Mouse (Mus musculus): ENCODE measurements around the gene U2af1l4. TPM values are rescaled to one million over a fixed set of nuclear protein-coding genes. Genes with fewer than 3 reads are reported as not detected.

The U2af1l4 gene
- polyA plus RNA-seq, 1 experiment from 2014 or later, result 90.7 TPM

DNA sequence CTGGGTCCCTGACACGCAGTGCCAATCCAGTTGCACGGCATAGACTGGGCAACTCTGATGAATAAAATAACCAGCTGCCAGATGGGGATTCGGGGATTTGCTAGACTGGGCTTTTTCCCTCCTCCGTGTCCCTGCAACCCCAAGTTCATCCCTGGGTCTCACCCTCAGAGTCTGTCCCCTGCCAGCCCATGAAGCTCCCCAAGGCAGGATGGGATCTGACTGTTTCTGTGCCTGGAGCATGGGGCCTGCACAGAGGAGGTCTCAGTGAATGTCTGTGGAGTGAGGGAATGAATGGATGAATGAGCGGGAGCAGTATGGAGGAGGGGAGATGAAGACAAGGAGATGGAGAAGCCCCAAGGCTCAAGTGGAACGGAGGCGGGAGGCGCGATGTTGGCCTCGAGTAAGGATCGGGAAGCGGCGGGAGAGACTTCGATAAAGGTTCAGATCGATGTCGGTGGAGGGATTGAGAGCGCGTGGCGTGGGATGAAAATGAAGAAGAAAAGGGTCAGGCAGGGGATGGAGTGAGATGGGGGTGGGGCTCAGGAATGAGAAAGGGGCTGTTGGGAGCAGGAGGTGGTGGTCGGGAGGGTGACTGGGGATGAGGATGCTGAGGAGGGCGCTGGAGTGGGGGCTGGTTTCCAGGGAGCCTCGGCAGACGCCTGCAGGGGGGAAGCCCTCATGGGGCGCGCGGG lies 29.0 kb upstream of the U2af1l4 start:
- 1% methylated on average over 24 of the region's 26 CpGs for WGBS
- Histone ChIP-seq H3K27me3 (replicated peaks) (no peaks in the 10 kb centered on the region), H3K4me2 (peak overlapping the region; percentile 82), H3K4me3 (peak overlapping the region; percentile 70), H3K9ac (peak overlapping the region; percentile 76), H3K9me3 (no peaks in the 10 kb centered on the region), H3K4me1 (peaks cover 38% of the 10 kb centered on the region), H3K36me3 (replicated peaks) (peaks cover 29% of the 10 kb centered on the region), H3K27ac (peak overlapping the region; percentile 96)
- peak; percentile 46 for ATAC-seq (replicated peaks)

DNA sequence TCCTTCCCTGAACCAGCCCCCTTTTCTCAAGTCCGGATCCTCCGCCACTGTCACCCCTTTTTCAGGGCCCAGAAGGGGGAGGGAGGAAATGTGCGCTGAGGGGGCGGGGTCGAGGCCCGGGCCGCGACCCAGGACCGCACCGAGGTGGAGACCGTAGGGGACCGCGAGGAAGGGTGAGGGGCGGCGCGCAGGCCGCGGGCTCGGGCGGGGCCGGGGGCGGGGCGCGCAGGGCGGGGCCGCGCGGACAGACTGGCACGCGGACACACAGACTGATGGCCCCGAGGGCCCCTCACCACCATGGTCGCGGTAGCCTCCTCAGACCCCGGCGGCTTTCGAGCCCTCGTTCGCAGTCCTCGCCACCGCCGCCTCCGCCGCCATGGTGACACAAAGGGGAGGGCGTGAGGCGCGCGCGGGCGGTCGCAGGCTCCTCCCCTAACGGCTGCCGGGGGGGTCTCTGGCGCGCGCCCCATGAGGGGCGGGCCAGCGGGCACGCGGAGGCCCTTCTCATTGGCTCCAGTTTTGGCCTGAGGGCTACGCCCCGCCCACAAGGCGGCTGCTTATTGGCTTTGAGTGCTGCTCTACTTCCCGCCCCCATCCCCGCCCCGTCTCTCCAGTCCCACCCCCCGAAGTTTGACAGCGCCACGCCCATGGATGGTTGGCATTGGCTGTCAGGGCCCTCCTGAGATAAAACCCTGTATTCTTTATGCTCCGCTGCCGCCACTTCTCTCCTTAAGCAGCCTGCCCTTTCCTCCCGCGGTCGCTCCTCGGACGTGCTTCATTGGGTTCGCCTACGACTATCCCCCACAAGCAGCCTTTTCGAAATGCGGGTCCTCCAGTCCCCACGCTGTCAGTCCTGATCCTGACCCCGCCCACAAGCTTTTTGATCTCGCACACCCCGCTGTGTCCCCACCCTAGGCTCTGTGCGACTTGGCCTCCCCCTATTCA lies 28.2 kb upstream of the U2af1l4 start, which contains the start of gene Arhgap33:
Gene Arhgap33 (minus strand): TSS at position 428 of the 945 bp plus-strand sequence.
- H3K4me3 ChIP-seq, result peak within 1 kb of the TSS; percentile 70
- H3K9ac ChIP-seq, result peak within 1 kb of the TSS; percentile 76
- H3K27ac ChIP-seq, result peak within 1 kb of the TSS; percentile 96
- H3K4me2 ChIP-seq, result peak within 1 kb of the TSS; percentile 82
- no peaks in the 10 kb centered on the region for H3K9me3 ChIP-seq
- WGBS, result under 1% methylated on average over 80 of the region's 84 CpGs
- H3K36me3 ChIP-seq (replicated peaks), result peaks cover 21% of the 10 kb centered on the region
- peaks cover 38% of the 10 kb centered on the region for H3K4me1 ChIP-seq
- no peaks in the 10 kb centered on the region for H3K27me3 ChIP-seq (replicated peaks)
- peak; percentile 92 for ATAC-seq (replicated peaks)

DNA sequence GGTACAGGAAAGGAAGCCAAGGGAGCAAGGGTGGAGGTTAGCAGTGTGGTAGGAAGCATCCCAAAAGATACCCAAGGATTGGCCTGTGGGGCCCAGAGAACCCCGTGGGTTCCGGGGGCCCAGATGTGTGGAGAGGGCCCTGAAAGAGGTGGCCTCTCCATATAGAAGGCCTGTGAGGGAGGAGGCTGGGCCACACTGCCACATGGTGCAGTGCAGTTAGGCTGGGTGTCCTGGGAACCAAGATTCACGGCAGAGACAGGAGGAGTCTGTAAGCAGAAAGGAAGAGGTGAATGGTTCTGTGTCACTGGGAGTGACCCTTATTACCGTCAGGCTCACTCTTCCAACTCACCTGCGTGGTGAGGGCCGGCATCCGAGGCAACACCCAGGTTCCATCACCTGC lies 22.5 kb upstream of the U2af1l4 start:
- H3K4me3 ChIP-seq, result no peak overlapping the region
- H3K9ac ChIP-seq, result no peak overlapping the region
- ATAC-seq (replicated peaks), result no peak
- H3K4me2 ChIP-seq, result no peak overlapping the region
- no peaks in the 10 kb centered on the region for H3K27me3 ChIP-seq (replicated peaks)
- peaks cover 5% of the 10 kb centered on the region; the same call in 1 of the 2 replicates for H3K36me3 ChIP-seq (replicated peaks)
- H3K4me1 ChIP-seq, result peaks cover 6% of the 10 kb centered on the region
- no peak overlapping the region for H3K27ac ChIP-seq
- WGBS, result 94% methylated on average over 7 of the region's 7 CpGs
- H3K9me3 ChIP-seq, result no peaks in the 10 kb centered on the region

DNA sequence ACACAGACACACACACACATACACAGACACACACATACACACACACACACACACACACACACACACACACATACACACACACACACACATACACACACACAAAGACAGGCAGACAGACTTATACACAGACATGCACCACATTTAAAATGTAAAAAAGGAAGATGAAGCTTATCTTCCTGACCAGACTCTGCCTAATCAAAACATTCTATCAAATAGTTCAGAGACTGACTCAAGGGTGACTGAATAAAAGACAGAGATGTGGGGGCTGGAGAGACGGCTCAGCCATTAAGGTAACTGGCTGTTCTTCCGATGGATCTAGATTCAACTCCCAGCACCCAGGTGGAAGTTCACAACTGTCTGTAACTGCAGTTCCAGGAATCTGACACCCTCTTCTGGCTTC lies 18.8 kb upstream of the U2af1l4 start:
- Histone ChIP-seq H3K27me3 (replicated peaks) (no peaks in the 10 kb centered on the region), H3K9me3 (no peaks in the 10 kb centered on the region), H3K36me3 (replicated peaks) (peaks cover 5% of the 10 kb centered on the region; the same call in 1 of the 2 replicates), H3K4me2 (no peak overlapping the region), H3K4me3 (no peak overlapping the region), H3K9ac (no peak overlapping the region), H3K27ac (no peak overlapping the region), H3K4me1 (no peaks in the 10 kb centered on the region)
- ATAC-seq (replicated peaks), result no peak
- WGBS, result 93% methylated on average over 2 of the region's 2 CpGs

DNA sequence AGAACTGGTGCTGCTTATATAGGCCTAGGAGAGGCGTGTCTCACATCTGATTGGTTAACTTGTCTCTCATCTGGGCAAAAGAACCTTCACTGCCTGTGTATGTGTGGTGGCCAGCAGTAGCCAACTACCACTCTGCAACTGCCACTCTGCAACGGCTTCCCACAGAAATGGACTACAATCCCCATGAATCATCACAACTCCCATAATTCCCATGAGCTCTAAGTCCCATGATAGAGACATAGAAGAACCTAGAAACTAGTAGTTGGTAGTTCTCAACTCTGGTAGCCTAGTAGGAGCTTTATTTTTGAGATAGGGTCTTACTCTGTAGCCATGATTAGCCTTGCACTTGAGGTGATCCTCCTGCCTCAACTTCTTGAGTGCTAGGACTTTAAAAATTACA lies 13.2 kb upstream of the U2af1l4 start:
- Histone ChIP-seq H3K9me3 (no peaks in the 10 kb centered on the region), H3K4me1 (peaks cover 15% of the 10 kb centered on the region), H3K4me3 (no peak overlapping the region), H3K27me3 (replicated peaks) (no peaks in the 10 kb centered on the region), H3K9ac (no peak overlapping the region), H3K36me3 (replicated peaks) (peaks cover 6% of the 10 kb centered on the region; the same call in 1 of the 2 replicates), H3K4me2 (no peak overlapping the region), H3K27ac (no peak overlapping the region)
- 86% methylated on average over 2 of the region's 2 CpGs for WGBS
- no peak for ATAC-seq (replicated peaks)

DNA sequence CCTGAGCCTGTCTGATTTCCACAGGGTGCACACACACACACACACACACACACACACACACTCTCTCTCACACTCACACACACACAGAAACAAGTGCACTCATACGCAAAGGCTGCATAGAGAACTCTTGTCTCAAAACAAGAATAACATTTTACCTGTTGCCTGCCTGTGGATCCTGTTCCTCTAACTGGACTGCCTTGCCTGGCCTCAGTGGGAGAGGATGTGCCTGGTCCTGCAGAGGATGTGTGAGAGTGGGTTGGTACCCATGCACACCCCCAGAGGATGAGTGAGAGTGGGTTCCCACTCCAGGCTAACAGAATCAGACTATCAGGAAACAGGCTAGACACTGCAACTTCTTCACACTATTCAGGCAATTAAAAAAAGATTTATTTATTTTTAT lies 12.5 kb upstream of the U2af1l4 start:
- no peak overlapping the region for H3K27ac ChIP-seq
- no peak overlapping the region for H3K4me3 ChIP-seq
- ATAC-seq (replicated peaks), result no peak
- H3K9ac ChIP-seq, result no peak overlapping the region
- H3K4me2 ChIP-seq, result no peak overlapping the region
- no peaks in the 10 kb centered on the region for H3K27me3 ChIP-seq (replicated peaks)
- H3K9me3 ChIP-seq, result no peaks in the 10 kb centered on the region
- WGBS, result 100% methylated on average over 1 of the region's 1 CpGs
- H3K4me1 ChIP-seq, result peaks cover 15% of the 10 kb centered on the region
- H3K36me3 ChIP-seq (replicated peaks), result peaks cover 13% of the 10 kb centered on the region; the same call in 1 of the 2 replicates

DNA sequence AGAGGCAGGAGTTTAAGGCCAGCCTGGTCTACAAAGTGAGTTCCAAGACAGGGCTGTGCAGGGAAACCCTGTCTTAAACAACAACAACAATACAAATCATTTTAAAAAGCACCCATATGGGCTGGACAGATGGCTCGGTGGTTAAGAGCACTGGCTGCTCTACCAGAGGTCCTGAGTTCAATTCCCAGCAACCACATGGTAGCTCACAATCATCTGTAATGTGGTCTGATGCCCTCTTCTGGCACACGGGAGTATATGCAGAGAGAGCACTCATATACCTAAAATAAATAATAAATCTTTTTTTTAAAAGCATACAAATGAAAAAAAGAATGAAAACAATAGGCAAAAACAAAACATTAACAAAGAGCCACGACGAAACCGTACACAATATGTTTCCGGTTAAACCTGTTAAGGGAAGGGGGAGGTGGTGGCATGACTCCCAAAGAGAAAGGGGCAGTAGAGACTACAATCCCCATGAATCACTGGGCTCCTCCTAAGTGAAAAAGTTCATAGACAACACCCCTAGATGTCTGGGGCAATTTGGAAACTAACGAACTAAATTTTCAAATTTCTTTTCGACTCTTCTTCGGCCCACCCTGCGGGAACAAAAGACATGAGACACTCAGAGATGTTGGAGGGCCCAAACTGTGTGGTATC lies 11.5 kb upstream of the U2af1l4 start:
- peaks cover 20% of the 10 kb centered on the region; the same call in 1 of the 2 replicates for H3K36me3 ChIP-seq (replicated peaks)
- H3K9me3 ChIP-seq, result no peaks in the 10 kb centered on the region
- peak overlapping the region; percentile 62 for H3K9ac ChIP-seq
- H3K27me3 ChIP-seq (replicated peaks), result no peaks in the 10 kb centered on the region
- 1% methylated on average over 10 of the region's 10 CpGs for WGBS
- peaks cover 15% of the 10 kb centered on the region for H3K4me1 ChIP-seq
- peak overlapping the region; percentile 71 for H3K4me3 ChIP-seq
- H3K4me2 ChIP-seq, result peak overlapping the region; percentile 90
- H3K27ac ChIP-seq, result peak overlapping the region; percentile 97
- peak; percentile 81 for ATAC-seq (replicated peaks)

DNA sequence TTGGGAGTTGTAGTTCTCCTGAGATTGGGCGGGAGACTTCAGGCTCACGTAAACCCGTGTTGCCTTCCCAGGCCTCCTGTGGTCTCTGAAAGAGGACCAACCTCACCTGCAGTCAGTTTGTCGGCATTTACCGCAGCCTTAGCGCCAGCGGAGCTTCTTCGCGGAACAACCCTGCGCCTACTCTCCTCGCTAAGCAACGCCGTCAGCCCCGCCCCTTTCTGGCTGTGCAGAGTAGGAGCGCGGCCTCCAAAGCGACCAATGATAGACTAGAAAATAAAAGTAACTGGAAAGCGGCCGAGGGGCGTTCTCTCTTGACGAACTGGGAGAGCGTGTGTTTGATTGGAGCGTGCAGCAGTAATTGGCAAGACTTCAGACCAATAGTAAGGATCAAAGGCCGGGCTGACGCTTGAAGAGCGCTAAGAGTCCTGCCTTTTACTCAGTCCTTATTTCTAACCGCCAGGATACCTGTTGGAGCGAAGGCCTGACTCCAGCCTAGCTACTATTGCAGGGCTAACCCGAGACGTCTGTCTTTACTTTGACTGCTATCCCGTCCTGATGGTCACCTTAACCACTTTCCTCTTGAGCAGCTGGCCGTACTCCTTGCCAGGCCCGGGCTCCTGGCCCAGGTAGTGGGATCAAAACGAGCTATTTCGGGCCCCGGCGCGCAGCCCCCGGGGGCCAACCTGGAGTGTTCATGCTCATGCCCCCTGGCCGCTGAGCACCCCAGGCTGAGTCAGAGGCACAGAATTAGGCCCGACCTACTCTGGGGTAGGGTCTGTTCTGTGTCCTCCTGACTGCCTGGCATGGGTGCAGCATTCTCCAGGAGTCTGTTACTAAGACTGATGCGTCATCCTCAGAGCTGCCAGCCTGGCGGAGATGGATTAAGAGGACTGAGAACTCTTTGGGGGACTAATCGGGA lies 10.7 kb upstream of the U2af1l4 start, which contains the start of the genes Hspb6 and Proser3:
Gene Hspb6 (plus strand): TSS at position 77 of the 919 bp plus-strand sequence.
Gene Proser3 (minus strand): TSS at position 198 of the 919 bp plus-strand sequence.
- no peaks in the 10 kb centered on the region for H3K9me3 ChIP-seq
- H3K36me3 ChIP-seq (replicated peaks), result peaks cover 28% of the 10 kb centered on the region; the same call in 1 of the 2 replicates
- WGBS, result under 1% methylated on average over 44 of the region's 44 CpGs
- H3K4me3 ChIP-seq, result peak within 1 kb of the TSS; percentile 71
- H3K9ac ChIP-seq, result peak within 1 kb of the TSS; percentile 62
- H3K4me1 ChIP-seq, result peaks cover 15% of the 10 kb centered on the region
- H3K27ac ChIP-seq, result peak within 1 kb of the TSS; percentile 97
- no peaks in the 10 kb centered on the region for H3K27me3 ChIP-seq (replicated peaks)
- ATAC-seq (replicated peaks), result peak; percentile 96
- H3K4me2 ChIP-seq, result peak within 1 kb of the TSS; percentile 90

DNA sequence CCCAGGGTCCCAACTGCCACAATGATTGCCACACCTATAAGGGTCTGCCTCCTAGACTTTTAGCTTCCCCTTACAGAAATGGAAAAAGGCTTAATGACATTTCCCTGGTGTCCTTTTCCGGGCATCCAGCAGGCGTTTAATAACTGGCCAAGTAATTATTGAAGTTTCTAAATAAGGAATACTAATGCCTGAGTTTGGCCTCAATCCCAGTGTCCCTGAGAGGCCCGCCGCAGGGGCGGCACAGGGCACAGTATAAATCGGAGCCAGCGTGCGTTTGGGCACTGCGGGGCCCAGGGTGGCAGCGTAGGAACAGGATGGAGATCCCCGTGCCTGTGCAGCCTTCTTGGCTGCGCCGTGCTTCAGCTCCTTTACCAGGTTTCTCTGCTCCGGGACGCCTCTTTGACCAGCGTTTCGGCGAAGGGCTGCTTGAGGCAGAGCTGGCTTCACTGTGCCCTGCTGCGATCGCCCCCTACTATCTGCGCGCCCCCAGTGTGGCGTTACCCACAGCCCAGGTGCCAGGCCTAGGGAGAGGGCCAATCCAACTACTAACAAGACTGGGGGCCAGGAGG lies 10.0 kb upstream of the U2af1l4 start:
- no peaks in the 10 kb centered on the region for H3K27me3 ChIP-seq (replicated peaks)
- H3K4me2 ChIP-seq, result peak overlapping the region; percentile 90
- peaks cover 28% of the 10 kb centered on the region; the same call in 1 of the 2 replicates for H3K36me3 ChIP-seq (replicated peaks)
- H3K27ac ChIP-seq, result peak overlapping the region; percentile 77
- ATAC-seq (replicated peaks), result no peak
- peak overlapping the region; percentile 71 for H3K4me3 ChIP-seq
- peak overlapping the region; percentile 47 for H3K9ac ChIP-seq
- 4% methylated on average over 23 of the region's 23 CpGs for WGBS
- no peaks in the 10 kb centered on the region for H3K9me3 ChIP-seq
- H3K4me1 ChIP-seq, result peaks cover 19% of the 10 kb centered on the region

DNA sequence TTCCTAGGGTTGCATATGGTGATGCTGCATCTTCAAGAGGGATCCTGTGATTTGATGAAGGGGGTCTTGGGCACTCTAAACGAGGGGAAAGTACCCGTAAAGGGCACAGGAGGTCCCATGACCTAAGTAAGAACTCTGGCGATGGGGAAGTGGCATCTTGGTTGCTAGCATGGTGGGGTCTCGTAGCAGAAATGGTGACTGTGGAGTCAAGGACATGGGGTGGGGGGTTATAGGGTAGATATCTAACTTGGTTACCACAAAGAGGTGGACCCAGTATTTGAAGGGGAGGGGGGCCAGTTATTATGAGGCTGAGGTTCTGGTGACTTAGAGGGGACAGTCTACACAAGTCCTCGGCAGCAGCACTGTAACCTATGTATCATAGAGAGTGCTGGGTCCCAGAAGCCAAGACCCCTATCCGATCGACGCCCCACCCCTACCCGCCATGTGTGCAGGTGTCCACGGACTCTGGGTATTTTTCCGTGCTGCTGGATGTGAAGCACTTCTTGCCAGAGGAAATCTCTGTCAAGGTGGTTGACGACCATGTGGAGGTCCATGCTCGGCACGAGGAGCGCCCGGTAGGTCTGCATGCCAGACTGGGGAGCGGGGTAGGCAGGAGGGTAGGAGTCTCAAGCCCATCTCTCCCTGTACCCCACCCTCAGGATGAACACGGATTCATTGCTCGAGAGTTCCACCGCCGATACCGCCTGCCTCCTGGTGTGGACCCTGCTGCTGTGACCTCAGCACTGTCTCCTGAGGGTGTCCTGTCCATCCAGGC lies 9.1 kb upstream of the U2af1l4 start:
- Histone ChIP-seq H3K9me3 (no peaks in the 10 kb centered on the region), H3K9ac (peak overlapping the region; percentile 47; the same call in 1 of the 2 replicates), H3K36me3 (replicated peaks) (peaks cover 28% of the 10 kb centered on the region; the same call in 1 of the 2 replicates), H3K4me2 (peak overlapping the region; percentile 90; the same call in 1 of the 2 replicates), H3K4me3 (no peak overlapping the region), H3K27ac (no peak overlapping the region), H3K4me1 (peaks cover 28% of the 10 kb centered on the region), H3K27me3 (replicated peaks) (no peaks in the 10 kb centered on the region)
- WGBS, result 88% methylated on average over 22 of the region's 22 CpGs
- no peak for ATAC-seq (replicated peaks)
